Mouse (Mus musculus): Measurements from ENCODE around the gene Chad. TPM values are rescaled to one million over a fixed set of nuclear protein-coding genes. Genes with fewer than 3 reads are reported as not detected.
A peak's percentile ranks its signal among the peaks of the same experiment; 100 is the strongest.

The Chad gene
- total and polyA plus RNA-seq, 3 experiments: 0.08 to 0.11 TPM; not detected in 1

- no peak for TF ChIP-seq POLR2AphosphoS5 (IDR thresholded peaks at IDR 0.05; ENCODE audit: borderline replicate concordance, low read depth, low read length)
- no peak for TF ChIP-seq MYC (IDR thresholded peaks at IDR 0.05; ENCODE audit: low read depth, low read length)
- TF ChIP-seq TBP (IDR thresholded peaks at IDR 0.05; ENCODE audit: low read depth, low read length): no peak
- no peak for TF ChIP-seq NELFE (IDR thresholded peaks at IDR 0.05; ENCODE audit: low read depth, low read length)
- TF ChIP-seq HCFC1 (IDR thresholded peaks at IDR 0.05; ENCODE audit: low read depth, low read length): no peak
- no peak for TF ChIP-seq KAT2A (conservative IDR thresholded peaks at IDR 0.05; ENCODE audit: low read depth, low read length)
- no peak for TF ChIP-seq BHLHE40 (IDR thresholded peaks at IDR 0.05; ENCODE audit: borderline replicate concordance, low read depth, low read length)
- no peak for TF ChIP-seq GABPA (IDR thresholded peaks at IDR 0.05; ENCODE audit: low read depth, low read length)
- no peak for TF ChIP-seq NRF1 (IDR thresholded peaks at IDR 0.05; ENCODE audit: insufficient read depth, low read depth, low read length, poor library complexity, severe bottlenecking)
- no peak for TF ChIP-seq TCF12 (IDR thresholded peaks at IDR 0.05; ENCODE audit: low read depth, low read length)
- TF ChIP-seq ELF1 (IDR thresholded peaks at IDR 0.05; ENCODE audit: low read depth, low read length): no peak
- no peak for TF ChIP-seq GATA1 (IDR thresholded peaks at IDR 0.05; ENCODE audit: low read depth, low read length)
- Histone ChIP-seq H3K4me3 (ENCODE audit: control insufficient read depth in 1 of 2, insufficient read depth in 1 of 2, low read depth in 2 of 2, low read length in 2 of 2) (no peak overlapping the region), H3K27ac (ENCODE audit: control insufficient read depth, low read depth, low read length) (no peak overlapping the region), H3K36me3 (ENCODE audit: control insufficient read depth in 1 of 2, insufficient read depth in 2 of 2, low read length in 2 of 2) (no peaks in the 10 kb centered on the region), H3K9ac (ENCODE audit: control insufficient read depth, low read depth, low read length, poor library complexity, severe bottlenecking) (no peak overlapping the region), H3K4me1 (ENCODE audit: control insufficient read depth in 1 of 2, insufficient read depth in 2 of 2, low read length in 2 of 2) (no peaks in the 10 kb centered on the region), H3K9me3 (replicated peaks; ENCODE audit: insufficient read depth, low read length) (no peaks in the 10 kb centered on the region), H3K79me2 (ENCODE audit: control insufficient read depth, insufficient read depth, low read length, poor library complexity) (no peaks in the 10 kb centered on the region), H3K27me3 (ENCODE audit: control insufficient read depth in 1 of 2, insufficient read depth in 2 of 2, low read length in 2 of 2) (no peaks in the 10 kb centered on the region)
- DNase-seq (ENCODE audit: low read depth, low spot score): no peak
Observed at GRCm38 (mm10) chr11:94587511-94587910, 22.7 kb downstream of the Chad start.

- DNase-seq (ENCODE audit: low read depth, low spot score): peak; percentile 79
- Histone ChIP-seq H3K9ac (ENCODE audit: control insufficient read depth, low read depth, low read length, poor library complexity, severe bottlenecking) (no peak overlapping the region), H3K9me3 (replicated peaks; ENCODE audit: insufficient read depth, low read length) (no peaks in the 10 kb centered on the region), H3K27me3 (ENCODE audit: control insufficient read depth in 1 of 2, insufficient read depth in 2 of 2, low read length in 2 of 2) (no peaks in the 10 kb centered on the region), H3K79me2 (ENCODE audit: control insufficient read depth, insufficient read depth, low read length, poor library complexity) (no peaks in the 10 kb centered on the region; the same call in 1 of the 2 replicates), H3K36me3 (ENCODE audit: control insufficient read depth in 1 of 2, insufficient read depth in 2 of 2, low read length in 2 of 2) (peaks cover 0 to 6% of the 10 kb centered on the region in 2 experiments; a peak in 2 of 4 replicates), H3K27ac (ENCODE audit: control insufficient read depth, low read depth, low read length) (no peak overlapping the region), H3K4me1 (ENCODE audit: control insufficient read depth in 1 of 2, insufficient read depth in 2 of 2, low read length in 2 of 2) (peaks cover 3 to 12% of the 10 kb centered on the region in 2 experiments; a peak in 3 of 4 replicates), H3K4me3 (ENCODE audit: control insufficient read depth in 1 of 2, insufficient read depth in 1 of 2, low read depth in 2 of 2, low read length in 2 of 2) (no peak overlapping the region)
- TF ChIP-seq MAX (IDR thresholded peaks at IDR 0.05; ENCODE audit: low read length) (no peak), GABPA (IDR thresholded peaks at IDR 0.05; ENCODE audit: low read depth, low read length) (no peak), RCOR1 (IDR thresholded peaks at IDR 0.05; ENCODE audit: low read depth, low read length) (no peak), ZKSCAN1 (IDR thresholded peaks at IDR 0.05; ENCODE audit: low read depth, low read length) (no peak), ELF1 (IDR thresholded peaks at IDR 0.05; ENCODE audit: low read depth, low read length) (no peak), ZNF384 (IDR thresholded peaks at IDR 0.05; ENCODE audit: low read depth, low read length) (no peak), ZC3H11A (IDR thresholded peaks at IDR 0.05; ENCODE audit: low read depth, low read length) (no peak), MAFK (IDR thresholded peaks at IDR 0.05; ENCODE audit: borderline replicate concordance, low read depth, low read length) (no peak), SIN3A (IDR thresholded peaks at IDR 0.05; ENCODE audit: low read length) (no peak), USF2 (IDR thresholded peaks at IDR 0.05; ENCODE audit: borderline replicate concordance in 1 of 2, insufficient read depth in 1 of 2, low read depth in 1 of 2, low read length in 2 of 2) (no peak), BHLHE40 (IDR thresholded peaks at IDR 0.05; ENCODE audit: borderline replicate concordance, low read depth, low read length) (no peak)
Observed at GRCm38 (mm10) chr11:94596311-94596852, 31.5 kb downstream of the Chad start.

Measured in MEL (cell line).